Mouse (Mus musculus): Measurements from ENCODE around the gene Bpifb5. TPM values are rescaled to one million over a fixed set of nuclear protein-coding genes. Genes with fewer than 3 reads are reported as not detected.

Gene Bpifb5
- polyA plus RNA-seq, 1 experiment, result 12.7 TPM

GRCm38 (mm10) chr2:154209112-154209511 is 14.4 kb upstream of the Bpifb5 start:
- no peaks in the 10 kb centered on the region for H3K27me3 ChIP-seq (ENCODE audit: control insufficient read depth, insufficient read depth, low read length)
- H3K27ac ChIP-seq (ENCODE audit: control insufficient read depth, insufficient read depth, low read depth, low read length), result no peak overlapping the region
- TF ChIP-seq POLR2A (IDR thresholded peaks at IDR 0.05; ENCODE audit: control insufficient read depth, low read depth, low read length) (no peak), CTCF (IDR thresholded peaks at IDR 0.05; ENCODE audit: control insufficient read depth, insufficient read depth, insufficient replicate concordance, low read depth, low read length) (no peak)
- H3K4me1 ChIP-seq (ENCODE audit: control insufficient read depth, insufficient read depth, low read length), result peaks cover 6% of the 10 kb centered on the region; the same call in 1 of the 2 replicates
- H3K4me3 ChIP-seq (ENCODE audit: control insufficient read depth, low read depth, low read length), result no peak overlapping the region
- no peaks in the 10 kb centered on the region for H3K36me3 ChIP-seq (ENCODE audit: control insufficient read depth, insufficient read depth, low read length)

DNA sequence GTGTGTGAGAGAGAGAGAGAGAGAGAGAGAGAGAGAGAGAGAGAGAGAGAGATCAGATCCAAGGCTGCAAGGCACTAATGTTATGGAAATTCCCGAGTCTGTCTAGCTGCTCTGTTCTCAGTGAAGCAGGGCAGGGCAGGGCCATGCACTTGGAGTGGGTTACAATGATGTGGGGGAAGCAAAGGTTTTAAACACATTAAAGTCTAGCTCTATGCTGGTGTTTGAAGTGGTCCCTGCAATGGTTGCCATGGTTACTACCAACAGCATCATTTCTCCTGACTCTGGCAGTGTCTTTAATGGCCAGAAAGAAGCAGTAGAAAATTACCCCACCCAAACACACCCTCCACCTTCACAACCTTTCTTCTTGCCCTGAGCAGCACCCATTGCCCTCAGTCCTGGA is 12.4 kb upstream of the Bpifb5 start:
- Histone ChIP-seq H3K27ac (ENCODE audit: control insufficient read depth, insufficient read depth, low read depth, low read length) (no peak overlapping the region), H3K27me3 (ENCODE audit: control insufficient read depth, insufficient read depth, low read length) (no peaks in the 10 kb centered on the region), H3K36me3 (ENCODE audit: control insufficient read depth, insufficient read depth, low read length) (no peaks in the 10 kb centered on the region), H3K4me1 (ENCODE audit: control insufficient read depth, insufficient read depth, low read length) (peaks cover 6% of the 10 kb centered on the region; the same call in 1 of the 2 replicates), H3K4me3 (ENCODE audit: control insufficient read depth, low read depth, low read length) (no peak overlapping the region)
- no peak for TF ChIP-seq CTCF (IDR thresholded peaks at IDR 0.05; ENCODE audit: control insufficient read depth, insufficient read depth, insufficient replicate concordance, low read depth, low read length)
- TF ChIP-seq POLR2A (IDR thresholded peaks at IDR 0.05; ENCODE audit: control insufficient read depth, low read depth, low read length), result no peak

GRCm38 (mm10) chr2:154211881-154212280 is 11.7 kb upstream of the Bpifb5 start:
- TF ChIP-seq POLR2A (IDR thresholded peaks at IDR 0.05; ENCODE audit: control insufficient read depth, low read depth, low read length), result no peak
- TF ChIP-seq CTCF (IDR thresholded peaks at IDR 0.05; ENCODE audit: control insufficient read depth, insufficient read depth, insufficient replicate concordance, low read depth, low read length), result no peak
- Histone ChIP-seq H3K27ac (ENCODE audit: control insufficient read depth, insufficient read depth, low read depth, low read length) (no peak overlapping the region), H3K4me1 (ENCODE audit: control insufficient read depth, insufficient read depth, low read length) (no peaks in the 10 kb centered on the region; the same call in 1 of the 2 replicates), H3K27me3 (ENCODE audit: control insufficient read depth, insufficient read depth, low read length) (no peaks in the 10 kb centered on the region), H3K36me3 (ENCODE audit: control insufficient read depth, insufficient read depth, low read length) (no peaks in the 10 kb centered on the region), H3K4me3 (ENCODE audit: control insufficient read depth, low read depth, low read length) (no peak overlapping the region)

DNA sequence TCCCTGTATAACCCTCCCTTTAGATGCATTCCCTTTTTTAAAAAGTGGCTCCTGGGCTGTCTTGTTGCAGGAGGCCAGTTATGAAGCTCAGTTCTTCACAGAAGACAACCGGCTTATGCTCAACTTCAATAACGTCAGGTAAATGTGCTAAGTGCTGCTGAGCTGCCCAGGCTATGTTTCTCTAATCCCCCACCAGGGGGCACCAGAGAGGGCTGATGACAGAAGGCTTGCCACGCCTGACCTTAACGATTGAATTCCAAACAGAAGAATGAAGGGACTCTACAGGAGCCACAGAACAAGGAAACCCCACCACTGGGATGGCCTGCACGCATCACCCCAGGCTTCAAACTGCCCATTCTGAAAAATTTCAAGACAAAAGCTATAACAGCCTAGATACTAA is 8.4 kb upstream of the Bpifb5 start:
- Histone ChIP-seq H3K36me3 (ENCODE audit: control insufficient read depth, insufficient read depth, low read length) (no peaks in the 10 kb centered on the region), H3K27me3 (ENCODE audit: control insufficient read depth, insufficient read depth, low read length) (no peaks in the 10 kb centered on the region), H3K4me1 (ENCODE audit: control insufficient read depth, insufficient read depth, low read length) (no peaks in the 10 kb centered on the region; the same call in 1 of the 2 replicates), H3K27ac (ENCODE audit: control insufficient read depth, insufficient read depth, low read depth, low read length) (no peak overlapping the region), H3K4me3 (ENCODE audit: control insufficient read depth, low read depth, low read length) (no peak overlapping the region)
- TF ChIP-seq POLR2A (IDR thresholded peaks at IDR 0.05; ENCODE audit: control insufficient read depth, low read depth, low read length) (no peak), CTCF (IDR thresholded peaks at IDR 0.05; ENCODE audit: control insufficient read depth, insufficient read depth, insufficient replicate concordance, low read depth, low read length) (peak; percentile 73; the same call in 1 of the 2 replicates)

DNA sequence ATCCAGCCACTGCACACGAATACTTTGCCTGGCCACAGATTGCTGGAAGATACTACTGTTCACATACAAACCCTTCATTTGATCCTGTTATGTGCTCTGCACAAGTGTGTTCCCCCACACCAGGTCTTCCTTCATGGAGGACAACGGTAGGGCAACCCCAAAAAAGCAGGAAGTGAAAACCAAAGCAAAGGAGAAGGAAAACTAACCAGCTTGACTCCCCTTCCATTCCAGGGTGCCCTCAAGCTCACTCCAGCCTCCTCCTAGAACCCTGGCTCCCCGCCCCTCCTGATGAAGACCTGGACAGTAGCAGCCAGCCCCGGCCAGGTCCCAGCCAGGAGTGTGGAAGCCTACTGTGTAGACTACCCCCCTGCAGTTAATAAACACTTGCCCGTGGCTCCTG is 3.6 kb upstream of the Bpifb5 start:
- Histone ChIP-seq H3K4me1 (ENCODE audit: control insufficient read depth, insufficient read depth, low read length) (peaks cover 11% of the 10 kb centered on the region), H3K27me3 (ENCODE audit: control insufficient read depth, insufficient read depth, low read length) (no peaks in the 10 kb centered on the region), H3K27ac (ENCODE audit: control insufficient read depth, insufficient read depth, low read depth, low read length) (no peak overlapping the region), H3K4me3 (ENCODE audit: control insufficient read depth, low read depth, low read length) (no peak overlapping the region), H3K36me3 (ENCODE audit: control insufficient read depth, insufficient read depth, low read length) (no peaks in the 10 kb centered on the region)
- no peak for TF ChIP-seq POLR2A (IDR thresholded peaks at IDR 0.05; ENCODE audit: control insufficient read depth, low read depth, low read length)
- TF ChIP-seq CTCF (IDR thresholded peaks at IDR 0.05; ENCODE audit: control insufficient read depth, insufficient read depth, insufficient replicate concordance, low read depth, low read length), result no peak

GRCm38 (mm10) chr2:154223917-154224273 is 353 bp downstream of the Bpifb5 start:
- TF ChIP-seq CTCF (IDR thresholded peaks at IDR 0.05; ENCODE audit: control insufficient read depth, insufficient read depth, insufficient replicate concordance, low read depth, low read length), result no peak
- no peak for TF ChIP-seq POLR2A (IDR thresholded peaks at IDR 0.05; ENCODE audit: control insufficient read depth, low read depth, low read length)
- H3K36me3 ChIP-seq (ENCODE audit: control insufficient read depth, insufficient read depth, low read length), result no peaks in the 10 kb centered on the region
- peak overlapping the region; percentile 18; the same call in 1 of the 2 replicates for H3K27ac ChIP-seq (ENCODE audit: control insufficient read depth, insufficient read depth, low read depth, low read length)
- H3K4me1 ChIP-seq (ENCODE audit: control insufficient read depth, insufficient read depth, low read length), result peaks cover 11% of the 10 kb centered on the region
- H3K4me3 ChIP-seq (ENCODE audit: control insufficient read depth, low read depth, low read length), result no peak overlapping the region
- no peaks in the 10 kb centered on the region for H3K27me3 ChIP-seq (ENCODE audit: control insufficient read depth, insufficient read depth, low read length)

GRCm38 (mm10) chr2:154226991-154227390 is 3.4 kb downstream of the Bpifb5 start:
- no peaks in the 10 kb centered on the region for H3K36me3 ChIP-seq (ENCODE audit: control insufficient read depth, insufficient read depth, low read length)
- H3K4me1 ChIP-seq (ENCODE audit: control insufficient read depth, insufficient read depth, low read length), result peaks cover 15% of the 10 kb centered on the region
- no peaks in the 10 kb centered on the region for H3K27me3 ChIP-seq (ENCODE audit: control insufficient read depth, insufficient read depth, low read length)
- TF ChIP-seq CTCF (IDR thresholded peaks at IDR 0.05; ENCODE audit: control insufficient read depth, insufficient read depth, insufficient replicate concordance, low read depth, low read length) (no peak), POLR2A (IDR thresholded peaks at IDR 0.05; ENCODE audit: control insufficient read depth, low read depth, low read length) (no peak)
- no peak overlapping the region for H3K27ac ChIP-seq (ENCODE audit: control insufficient read depth, insufficient read depth, low read depth, low read length)
- H3K4me3 ChIP-seq (ENCODE audit: control insufficient read depth, low read depth, low read length), result no peak overlapping the region

DNA sequence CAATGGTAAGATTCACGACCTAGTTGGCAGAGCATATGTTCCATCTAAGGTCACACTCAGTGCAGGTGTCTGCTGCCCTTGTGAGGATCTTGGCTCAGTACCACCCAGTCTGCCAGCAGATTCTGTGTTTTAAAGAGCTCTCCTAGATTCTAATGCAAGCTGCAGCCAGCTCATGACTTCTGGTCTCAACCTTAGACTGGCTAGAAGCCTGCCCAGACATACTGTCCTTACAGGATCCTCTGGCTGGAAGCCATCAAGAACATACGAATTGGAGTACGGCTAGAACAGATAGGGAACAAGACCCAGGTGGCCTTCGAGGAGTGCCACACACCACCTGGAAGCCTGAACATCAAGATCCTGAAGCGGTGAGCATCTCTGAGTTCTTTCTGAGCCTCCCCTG is 4.3 kb downstream of the Bpifb5 start:
- H3K27me3 ChIP-seq (ENCODE audit: control insufficient read depth, insufficient read depth, low read length), result no peaks in the 10 kb centered on the region
- no peak overlapping the region for H3K4me3 ChIP-seq (ENCODE audit: control insufficient read depth, low read depth, low read length)
- no peaks in the 10 kb centered on the region for H3K36me3 ChIP-seq (ENCODE audit: control insufficient read depth, insufficient read depth, low read length)
- H3K27ac ChIP-seq (ENCODE audit: control insufficient read depth, insufficient read depth, low read depth, low read length), result no peak overlapping the region
- peaks cover 18% of the 10 kb centered on the region for H3K4me1 ChIP-seq (ENCODE audit: control insufficient read depth, insufficient read depth, low read length)
- TF ChIP-seq POLR2A (IDR thresholded peaks at IDR 0.05; ENCODE audit: control insufficient read depth, low read depth, low read length) (no peak), CTCF (IDR thresholded peaks at IDR 0.05; ENCODE audit: control insufficient read depth, insufficient read depth, insufficient replicate concordance, low read depth, low read length) (no peak)

Data from testis, adult 2 months (tissue).